In genomic region chr7:139075054-139075794, GRCm38 (mm10) we compare ENCODE assay signal across 16 mouse cellular contexts. TPM values are rescaled to one million over a fixed set of nuclear protein-coding genes. Genes with fewer than 3 reads are reported as not detected.
DNase-seq lines count a peak whose midpoint lies in the region; ATAC-seq and TF ChIP-seq lines count a peak whose summit lies in the region.
"Had no signal": no experiment of that assay in that cellular context is flagged by ENCODE, and none has a peak within 500 bp of the region (broad histone marks: within the 10 kb centered on the region; RNA-seq: fewer than 3 reads in every experiment).

No protein-coding gene starts in this region.

- WGBS in hindbrain, embryonic 14.5 days = 11% methylated on average over 14 of the region's 14 CpGs
- WGBS in neural tube, embryonic 14.5 days = 11% methylated on average over 14 of the region's 14 CpGs

- H3K9me3 ChIP-seq in hindbrain, embryonic 14.5 days (ENCODE audit: control insufficient read depth, low read length) = no peaks in the 10 kb centered on the region
- no peaks in the 10 kb centered on the region for H3K9me3 ChIP-seq in neural tube, embryonic 14.5 days (ENCODE audit: control insufficient read depth, low read length)
- H3K9me3 ChIP-seq: embryonic facial prominence, embryonic 15.5 days; lung, embryonic 15.5 days had no signal

- H3K4me2 ChIP-seq in hindbrain, embryonic 14.5 days (replicated peaks) = no peak overlapping the region
- H3K4me2 ChIP-seq in neural tube, embryonic 14.5 days (ENCODE audit: low read depth, low read length) = no peak overlapping the region
- H3K4me2 ChIP-seq: embryonic facial prominence, embryonic 15.5 days; lung, embryonic 15.5 days had no signal

- no peak overlapping the region for H3K4me3 ChIP-seq in gastrocnemius, adult 2 months
- H3K4me3 ChIP-seq in hindbrain, embryonic 14.5 days (replicated peaks; ENCODE audit: low read length) = no peak overlapping the region
- H3K4me3 ChIP-seq in neural tube, embryonic 14.5 days (ENCODE audit: low read depth, low read length) = no peak overlapping the region
- H3K4me3 ChIP-seq: embryonic facial prominence, embryonic 15.5 days; heart, adult 2 months; lung, embryonic 15.5 days had no signal

- no peak overlapping the region for H3K27ac ChIP-seq in gastrocnemius, adult 2 months
- H3K27ac ChIP-seq in hindbrain, embryonic 14.5 days = peak overlapping the region; percentile 70
- H3K27ac ChIP-seq in neural tube, embryonic 14.5 days (ENCODE audit: low read depth, low read length) = peak overlapping the region; percentile 85
- H3K27ac ChIP-seq: embryonic facial prominence, embryonic 15.5 days; heart, adult 2 months; lung, embryonic 15.5 days had no signal

- peak; percentile 10 for DNase-seq in gastrocnemius, adult 2 months
- DNase-seq in gastrocnemius, postnatal 4 days (ENCODE audit: low spot score in 2 of 2) = no peak
- DNase-seq in embryo, embryonic 11 days = peak; percentile 78
- no peak for DNase-seq in hindbrain, embryonic 14.5 days (ENCODE audit: low spot score)
- DNase-seq in kidney, postnatal 10 days = no peak
- no peak for DNase-seq in layer of hippocampus, postnatal 36 days
- DNase-seq: cerebellum, adult 8-10 months; heart, adult 2 months; liver; right cerebral cortex, postnatal 4 days; thymus, postnatal 14 days had no signal

- H3K9ac ChIP-seq in hindbrain, embryonic 14.5 days = no peak overlapping the region
- H3K9ac ChIP-seq in neural tube, embryonic 14.5 days (replicated peaks; ENCODE audit: low read depth, low read length) = 0 out of 2 replicates have a peak overlapping the region, but pooled peaks have one; percentile 1
- H3K9ac ChIP-seq: embryonic facial prominence, embryonic 15.5 days; lung, embryonic 15.5 days had no signal

- no peak for TF ChIP-seq CTCF in gastrocnemius, adult 2 months (IDR thresholded peaks at IDR 0.05)

- ATAC-seq in hindbrain, embryonic 14.5 days (ENCODE audit: low FRiP score) = 0 out of 2 replicates have a peak, but pooled peaks have one; percentile 19
- ATAC-seq in neural tube, embryonic 14.5 days (ENCODE audit: low read depth) = peak; percentile 48; the same call in 1 of the 2 replicates
- ATAC-seq: activated CD4-positive, CD25-positive, alpha-beta regulatory T cell, adult 4 months had no signal

- no peaks in the 10 kb centered on the region for H3K36me3 ChIP-seq in hindbrain, embryonic 14.5 days (replicated peaks; ENCODE audit: control insufficient read depth, insufficient read depth)
- no peaks in the 10 kb centered on the region for H3K36me3 ChIP-seq in neural tube, embryonic 14.5 days (ENCODE audit: control insufficient read depth, insufficient read depth, low read length)
- H3K36me3 ChIP-seq: embryonic facial prominence, embryonic 15.5 days; lung, embryonic 15.5 days had no signal

- H3K27me3 ChIP-seq in hindbrain, embryonic 14.5 days (ENCODE audit: control insufficient read depth, insufficient read depth, low read length) = no peaks in the 10 kb centered on the region
- H3K27me3 ChIP-seq in neural tube, embryonic 14.5 days (ENCODE audit: control insufficient read depth, insufficient read depth, low read length) = no peaks in the 10 kb centered on the region
- H3K27me3 ChIP-seq: lung, embryonic 15.5 days had no signal

- H3K4me1 ChIP-seq in hindbrain, embryonic 14.5 days (replicated peaks; ENCODE audit: control insufficient read depth, insufficient read depth, low read length) = peaks cover 34% of the 10 kb centered on the region
- H3K4me1 ChIP-seq in neural tube, embryonic 14.5 days (ENCODE audit: control insufficient read depth, insufficient read depth, low read length) = peaks cover 46% of the 10 kb centered on the region
- H3K4me1 ChIP-seq: lung, embryonic 15.5 days had no signal

- intact Hi-C loops in gastrocnemius, adult 2 months (cut with DNase I) = no loop called here

RNA-seq across cellular contexts. Expression of gene Dpysl4, which starts 10.6 kb away (rescaled TPM):
- total RNA-seq in gastrocnemius, adult 2 months (2021) = under 1 TPM; 0.23 to 0.75 TPM
- total RNA-seq in gastrocnemius, postnatal 4 days (2021) = 1 to 10 TPM; 3.7 to 3.9 TPM
- polyA plus RNA-seq in hindbrain, embryonic 14.5 days (2014; fragmentation: Nextera tagmentation; extraction: Ambion mirVana) = 211 and 216 TPM in 2 replicates
- polyA plus RNA-seq in neural tube, embryonic 14.5 days (2014; fragmentation: Nextera tagmentation; extraction: Ambion mirVana) = 256 TPM in 2 replicates
- total RNA-seq in layer of hippocampus, postnatal 36 days (2021) = 10 to 100 TPM; 48.3 to 58.7 TPM
- total RNA-seq: hematopoietic stem cell, adult 5-6 weeks had no signal
- polyA plus RNA-seq: activated CD4-positive, CD25-positive, alpha-beta regulatory T cell, adult 4 months had no signal

Comparison
In these comparisons a context has a peak if more than half of its experiments do, and no peak if none do; other contexts are left out.
1. DNase-seq: peak in gastrocnemius, adult 2 months (single experiment) and embryo, embryonic 11 days (single experiment); none in gastrocnemius, postnatal 4 days (0 of 2), hindbrain, embryonic 14.5 days (single experiment), kidney, postnatal 10 days (single experiment) and layer of hippocampus, postnatal 36 days (0 of 2).
2. RNA of gene Dpysl4, which starts 10.6 kb away (total RNA-seq): 48.3 to 58.7 TPM in layer of hippocampus, postnatal 36 days; 3.7 to 3.9 TPM in gastrocnemius, postnatal 4 days and 0.23 to 0.75 TPM in gastrocnemius, adult 2 months; every median in the first group is over 10 times any median in the second.